Mouse (Mus musculus): Measurements from ENCODE around the gene A430078G23Rik.
A peak's percentile ranks its signal among the peaks of the same experiment; 100 is the strongest.

Gene A430078G23Rik

GRCm38 (mm10) chr8:3348142-3348823 lies 4.9 kb upstream of the A430078G23Rik start:
- no peak for DNase-seq (ENCODE audit: low read depth in 1 of 2, low spot score in 2 of 2)

- DNase-seq (ENCODE audit: low read depth in 1 of 2, low spot score in 2 of 2) = no peak
Measured at GRCm38 (mm10) chr8:3350747-3351146, 2.5 kb upstream of the A430078G23Rik start.

GRCm38 (mm10) chr8:3352715-3353114 lies 500 bp upstream of the A430078G23Rik start:
- DNase-seq (ENCODE audit: low read depth in 1 of 2, low spot score in 2 of 2) = no peak

GRCm38 (mm10) chr8:3353811-3354442 lies 712 bp downstream of the A430078G23Rik start:
- no peak for DNase-seq (ENCODE audit: low read depth in 1 of 2, low spot score in 2 of 2)

- DNase-seq (ENCODE audit: low read depth in 1 of 2, low spot score in 2 of 2) = peak; percentile 41 to 47
Measured at GRCm38 (mm10) chr8:3354443-3354812, 1.2 kb downstream of the A430078G23Rik start.

GRCm38 (mm10) chr8:3355586-3355985 lies 2.4 kb downstream of the A430078G23Rik start:
- peak; percentile 64 to 67 for DNase-seq (ENCODE audit: low read depth in 1 of 2, low spot score in 2 of 2)

- peak in 1 of 2 experiments; percentile 54 for DNase-seq (ENCODE audit: low read depth in 1 of 2, low spot score in 2 of 2)
Measured at GRCm38 (mm10) chr8:3358060-3358459, 4.8 kb downstream of the A430078G23Rik start.

- no peak for DNase-seq (ENCODE audit: low read depth in 1 of 2, low spot score in 2 of 2)
Measured at GRCm38 (mm10) chr8:3367086-3367485, 13.9 kb downstream of the A430078G23Rik start.

GRCm38 (mm10) chr8:3368091-3368490 lies 14.9 kb downstream of the A430078G23Rik start:
- no peak for DNase-seq (ENCODE audit: low read depth in 1 of 2, low spot score in 2 of 2)

- DNase-seq (ENCODE audit: low read depth in 1 of 2, low spot score in 2 of 2) = no peak
Measured at GRCm38 (mm10) chr8:3375748-3376147, 22.5 kb downstream of the A430078G23Rik start.

GRCm38 (mm10) chr8:3376641-3377274 lies 23.5 kb downstream of the A430078G23Rik start:
- no peak for DNase-seq (ENCODE audit: low read depth in 1 of 2, low spot score in 2 of 2)

GRCm38 (mm10) chr8:3387286-3387685 lies 34.1 kb downstream of the A430078G23Rik start:
- DNase-seq (ENCODE audit: low read depth in 1 of 2, low spot score in 2 of 2) = peak in 1 of 2 experiments; percentile 35

GRCm38 (mm10) chr8:3388591-3389338 lies 35.5 kb downstream of the A430078G23Rik start:
- no peak for DNase-seq (ENCODE audit: low read depth in 1 of 2, low spot score in 2 of 2)

- no peak for DNase-seq (ENCODE audit: low read depth in 1 of 2, low spot score in 2 of 2)
Measured at GRCm38 (mm10) chr8:3389506-3389905, 36.3 kb downstream of the A430078G23Rik start.

GRCm38 (mm10) chr8:3392293-3392692 lies 39.1 kb downstream of the A430078G23Rik start:
- no peak for DNase-seq (ENCODE audit: low read depth in 1 of 2, low spot score in 2 of 2)

- no peak for DNase-seq (ENCODE audit: low read depth in 1 of 2, low spot score in 2 of 2)
Measured at GRCm38 (mm10) chr8:3392771-3393710, 39.8 kb downstream of the A430078G23Rik start, which contains the start of gene Arhgef18. Arhgef18 (plus strand) TSS chr8:3393006.

- DNase-seq (ENCODE audit: low read depth in 1 of 2, low spot score in 2 of 2) = no peak
Measured at GRCm38 (mm10) chr8:3394600-3394999, 41.4 kb downstream of the A430078G23Rik start.

- no peak for DNase-seq (ENCODE audit: low read depth in 1 of 2, low spot score in 2 of 2)
Measured at GRCm38 (mm10) chr8:3395246-3395645, 42.0 kb downstream of the A430078G23Rik start.

GRCm38 (mm10) chr8:3397597-3397996 lies 44.4 kb downstream of the A430078G23Rik start:
- no peak for DNase-seq (ENCODE audit: low read depth in 1 of 2, low spot score in 2 of 2)

- DNase-seq (ENCODE audit: low read depth in 1 of 2, low spot score in 2 of 2) = no peak
Measured at GRCm38 (mm10) chr8:3400509-3400908, 47.3 kb downstream of the A430078G23Rik start.
